Mouse (Mus musculus): ENCODE data around the gene Msi1. TPM values are rescaled to one million over a fixed set of nuclear protein-coding genes. Genes with fewer than 3 reads are reported as not detected.
A peak's percentile ranks its signal among the peaks of the same experiment; 100 is the strongest.

Msi1 gene
- polyA plus RNA-seq, 1 experiment from 2014 or later = 8.0 TPM

DNA sequence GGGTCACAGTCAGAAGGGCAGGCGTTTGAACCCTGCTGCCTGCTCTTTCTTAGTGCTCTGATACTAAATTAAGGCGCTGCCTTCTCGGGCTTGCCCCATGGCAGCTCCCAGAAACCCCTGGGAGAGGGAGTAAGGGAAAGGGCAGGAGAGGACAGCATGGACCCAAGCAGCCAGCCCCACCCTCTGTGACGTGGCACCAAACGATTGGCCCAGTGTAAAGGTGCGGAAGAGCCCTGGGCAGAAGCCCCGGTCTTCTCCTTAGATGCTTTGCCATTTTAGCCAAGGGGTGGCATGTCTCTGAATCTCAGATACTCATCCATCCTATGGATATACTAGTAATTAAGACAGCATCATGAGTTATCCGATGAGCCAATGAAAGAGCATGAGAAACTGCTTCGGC, 21.3 kb upstream of the Msi1 start:
- H3K9me3 ChIP-seq = no peaks in the 10 kb centered on the region
- H3K4me3 ChIP-seq (replicated peaks) = no peak overlapping the region
- H3K36me3 ChIP-seq = no peaks in the 10 kb centered on the region
- peaks cover 12% of the 10 kb centered on the region for H3K4me1 ChIP-seq
- ATAC-seq (ENCODE audit: insufficient read depth, low FRiP score, low read depth) = no peak
- H3K4me2 ChIP-seq = peak overlapping the region; percentile 14
- no peaks in the 10 kb centered on the region for H3K27me3 ChIP-seq (replicated peaks)
- 27% methylated on average over 9 of the region's 9 CpGs for WGBS
- H3K27ac ChIP-seq = no peak overlapping the region
- H3K9ac ChIP-seq = no peak overlapping the region

DNA sequence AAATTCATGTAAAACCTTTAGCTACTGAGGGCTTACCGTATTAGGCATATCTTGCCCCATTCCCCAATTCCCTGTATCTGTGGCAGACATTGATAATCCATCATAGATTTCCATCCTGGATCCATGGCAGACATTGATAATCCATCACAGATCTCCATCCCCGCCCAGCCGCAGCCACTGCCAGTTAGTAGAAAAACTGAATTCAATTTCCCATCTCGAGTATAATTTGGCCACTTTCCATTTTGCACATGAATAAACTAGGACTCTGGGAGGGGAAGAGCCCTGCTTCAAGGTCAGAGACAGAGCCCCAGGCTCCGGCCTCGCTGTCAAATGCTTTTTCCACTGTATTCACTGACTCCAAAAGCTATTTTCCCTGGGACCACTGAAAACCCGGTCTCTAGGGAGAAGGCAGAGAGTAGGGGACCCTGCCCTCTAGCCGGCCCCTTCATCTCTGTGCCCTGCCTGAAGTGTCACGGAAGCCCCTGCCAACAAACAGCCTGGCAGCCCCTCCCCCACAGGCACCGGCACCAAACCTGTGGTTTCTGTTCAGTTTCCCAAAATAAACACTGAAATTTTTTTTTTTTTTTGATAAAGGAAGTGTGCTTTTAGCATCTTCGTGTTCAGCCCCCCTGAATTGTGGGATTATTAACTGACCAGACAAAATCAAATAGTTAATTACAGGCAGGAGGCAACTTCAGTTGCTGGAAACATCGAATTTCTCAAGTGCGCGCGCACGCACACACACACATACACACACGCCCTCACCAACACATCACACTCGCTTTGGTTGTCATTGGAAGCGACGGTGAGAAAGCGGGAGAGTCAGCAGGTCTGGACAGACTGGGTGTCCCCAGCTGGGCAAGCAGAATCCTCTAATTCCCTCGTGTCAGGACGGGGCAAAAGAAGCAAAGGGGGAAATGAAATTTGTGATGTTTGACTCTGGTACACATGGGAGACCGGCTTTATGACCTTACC, 14.0 kb upstream of the Msi1 start:
- H3K36me3 ChIP-seq = no peaks in the 10 kb centered on the region
- H3K27me3 ChIP-seq (replicated peaks) = no peaks in the 10 kb centered on the region
- no peak overlapping the region for H3K27ac ChIP-seq
- H3K9ac ChIP-seq = no peak overlapping the region
- 47% methylated on average over 24 of the region's 24 CpGs for WGBS
- no peaks in the 10 kb centered on the region for H3K9me3 ChIP-seq
- ATAC-seq (ENCODE audit: insufficient read depth, low FRiP score, low read depth) = no peak
- H3K4me3 ChIP-seq (replicated peaks) = peak overlapping the region; percentile 12; the same call in 1 of the 2 replicates
- H3K4me1 ChIP-seq = no peaks in the 10 kb centered on the region
- H3K4me2 ChIP-seq = peak overlapping the region; percentile 37

DNA sequence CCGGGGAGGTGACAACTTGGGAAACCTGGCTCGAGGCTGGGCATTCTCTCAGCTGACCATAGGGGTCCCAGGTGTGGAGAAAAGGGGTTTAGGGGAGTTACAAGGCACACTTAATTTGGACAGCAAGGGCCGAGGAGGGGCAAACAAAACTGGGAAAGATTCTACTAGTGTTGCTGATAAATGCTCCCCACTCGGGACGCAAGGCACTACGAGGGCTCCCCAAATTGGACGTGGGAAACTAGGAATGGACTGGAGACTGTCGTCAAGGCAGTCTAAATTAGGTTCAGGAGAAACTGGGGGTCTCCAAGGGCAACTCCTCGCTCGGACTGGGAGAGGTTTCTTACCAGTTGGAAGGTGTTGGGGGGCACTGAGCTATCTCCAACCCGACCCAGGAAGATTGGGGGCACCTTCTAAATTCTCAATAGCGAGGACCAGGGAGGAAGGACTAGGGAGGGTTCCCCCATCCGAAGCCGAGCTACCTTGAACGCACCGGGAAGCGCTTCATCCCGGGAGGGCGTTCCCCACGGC, 504 bp upstream of the Msi1 start:
- no peaks in the 10 kb centered on the region for H3K9me3 ChIP-seq
- 3% methylated on average over 20 of the region's 20 CpGs for WGBS
- peak overlapping the region; percentile 91 for H3K4me2 ChIP-seq
- no peak overlapping the region for H3K27ac ChIP-seq
- H3K4me1 ChIP-seq = peaks cover 19% of the 10 kb centered on the region
- no peaks in the 10 kb centered on the region for H3K36me3 ChIP-seq
- peak overlapping the region; percentile 90 for H3K4me3 ChIP-seq (replicated peaks)
- no peaks in the 10 kb centered on the region; the same call in 1 of the 2 replicates for H3K27me3 ChIP-seq (replicated peaks)
- H3K9ac ChIP-seq = peak overlapping the region; percentile 91
- ATAC-seq (ENCODE audit: insufficient read depth, low FRiP score, low read depth) = no peak; the same call in 1 of the 2 replicates

DNA sequence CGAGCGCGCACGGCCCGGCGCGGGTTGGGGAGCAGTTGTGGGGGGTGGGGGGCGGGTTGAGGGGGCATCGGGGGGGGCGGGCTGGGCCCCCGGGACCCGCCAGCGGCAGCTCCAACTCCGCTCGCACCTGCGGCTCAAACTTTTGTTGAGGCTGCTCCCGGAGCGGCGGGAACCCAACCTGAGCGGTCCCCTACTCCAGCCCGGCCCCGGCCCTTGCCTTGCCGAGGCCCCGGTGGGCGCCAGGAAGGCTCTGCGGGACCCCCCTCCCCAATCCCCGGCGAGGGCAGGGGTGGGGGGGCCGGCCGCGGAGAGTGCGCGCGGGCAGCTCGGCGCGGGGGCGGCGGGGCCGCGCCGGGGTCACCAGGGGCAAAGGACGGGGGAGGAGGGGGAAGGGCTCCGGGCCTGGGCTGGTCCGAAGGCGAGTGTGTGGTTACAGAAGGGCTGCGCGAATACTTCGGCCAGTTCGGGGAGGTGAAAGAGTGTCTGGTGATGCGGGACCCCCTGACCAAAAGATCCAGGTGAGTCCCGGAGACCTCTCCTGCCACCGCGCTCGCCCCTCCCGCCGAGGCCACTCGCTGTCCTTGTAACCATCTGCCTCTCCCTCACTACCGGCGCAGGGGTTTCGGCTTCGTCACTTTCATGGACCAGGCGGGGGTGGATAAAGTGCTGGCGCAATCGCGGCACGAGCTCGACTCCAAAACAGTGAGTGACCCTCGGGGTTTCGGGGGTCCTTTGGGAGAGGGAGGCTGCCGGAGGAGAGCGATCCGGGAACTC, 975 bp downstream of the Msi1 start:
- Histone ChIP-seq H3K4me3 (replicated peaks) (peak overlapping the region; percentile 90), H3K9me3 (no peaks in the 10 kb centered on the region), H3K36me3 (no peaks in the 10 kb centered on the region), H3K27me3 (replicated peaks) (no peaks in the 10 kb centered on the region; the same call in 1 of the 2 replicates), H3K4me1 (peaks cover 28% of the 10 kb centered on the region), H3K27ac (peak overlapping the region; percentile 59), H3K9ac (peak overlapping the region; percentile 91), H3K4me2 (peak overlapping the region; percentile 91)
- no peak for ATAC-seq (ENCODE audit: insufficient read depth, low FRiP score, low read depth)
- WGBS = 2% methylated on average over 56 of the region's 73 CpGs

DNA sequence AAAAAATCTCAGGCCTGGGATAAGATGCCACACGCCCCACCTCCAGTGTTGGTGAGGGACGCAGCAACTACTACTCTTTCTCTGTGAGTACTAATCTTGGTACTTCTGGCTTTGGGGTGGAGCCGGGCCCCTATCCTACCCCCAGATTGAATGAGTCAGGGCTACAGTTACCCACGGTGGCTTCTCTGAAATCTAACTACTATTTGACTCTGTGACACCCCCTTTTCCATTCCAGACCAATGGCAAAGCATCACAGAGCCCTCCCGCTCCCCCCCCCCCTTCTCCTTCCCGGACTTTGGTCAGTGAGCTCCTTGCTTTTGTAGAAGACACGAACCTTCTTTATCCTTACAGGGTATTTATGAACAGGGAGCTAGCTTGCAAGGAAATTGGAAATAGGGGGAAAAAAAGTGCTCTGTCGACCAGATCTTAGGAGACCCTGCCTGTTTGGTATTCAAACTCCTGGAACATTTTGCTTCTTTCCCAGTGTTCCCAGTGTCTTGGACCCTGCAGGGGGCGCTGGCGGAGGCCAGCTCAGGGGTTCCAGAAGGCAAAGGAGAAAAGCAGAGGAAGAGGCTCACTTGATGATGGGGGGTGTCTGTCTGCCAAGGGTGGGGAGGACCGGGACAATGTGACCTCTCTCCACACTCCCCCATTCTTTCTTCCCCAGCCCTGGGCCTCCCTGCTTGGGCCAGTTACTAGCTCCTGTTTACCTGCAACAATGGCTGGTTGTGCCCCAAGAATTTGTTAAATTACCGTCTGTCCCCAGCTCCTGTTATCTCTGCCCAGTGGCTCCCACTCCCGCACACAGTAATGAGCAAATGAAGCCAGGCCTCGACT, 1.9 kb downstream of the Msi1 start:
- no peaks in the 10 kb centered on the region for H3K9me3 ChIP-seq
- H3K27me3 ChIP-seq (replicated peaks) = no peaks in the 10 kb centered on the region; the same call in 1 of the 2 replicates
- peak overlapping the region; percentile 59; the same call in 1 of the 2 replicates for H3K27ac ChIP-seq
- ATAC-seq (ENCODE audit: insufficient read depth, low FRiP score, low read depth) = no peak
- WGBS = 13% methylated on average over 14 of the region's 14 CpGs
- H3K9ac ChIP-seq = no peak overlapping the region; the same call in 1 of the 2 replicates
- H3K4me2 ChIP-seq = peak overlapping the region; percentile 91
- no peaks in the 10 kb centered on the region for H3K36me3 ChIP-seq
- peak overlapping the region; percentile 90 for H3K4me3 ChIP-seq (replicated peaks)
- H3K4me1 ChIP-seq = peaks cover 37% of the 10 kb centered on the region

DNA sequence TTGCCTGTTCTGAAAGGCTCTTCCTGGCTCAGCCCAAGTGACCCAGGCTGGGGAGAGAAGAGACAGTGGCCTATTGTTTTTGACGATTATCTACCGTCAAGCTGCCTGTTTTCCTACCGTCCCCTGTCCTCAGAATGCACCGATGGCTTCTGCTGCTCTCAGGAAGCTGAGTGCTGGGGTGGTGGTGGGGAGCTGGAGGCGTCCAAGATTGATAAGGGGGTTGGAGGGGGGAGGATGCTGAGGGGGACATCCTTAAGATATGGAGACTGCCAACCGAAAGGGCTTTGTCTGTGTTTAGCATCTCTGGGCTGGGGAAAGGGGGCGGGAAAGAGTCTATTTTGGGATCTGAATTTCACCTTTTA, 2.5 kb downstream of the Msi1 start:
- Histone ChIP-seq H3K27me3 (replicated peaks) (no peaks in the 10 kb centered on the region; the same call in 1 of the 2 replicates), H3K27ac (no peak overlapping the region), H3K4me2 (peak overlapping the region; percentile 91), H3K9ac (no peak overlapping the region), H3K4me1 (peaks cover 43% of the 10 kb centered on the region), H3K4me3 (replicated peaks) (no peak overlapping the region), H3K9me3 (no peaks in the 10 kb centered on the region), H3K36me3 (no peaks in the 10 kb centered on the region)
- 36% methylated on average over 7 of the region's 7 CpGs for WGBS
- ATAC-seq (ENCODE audit: insufficient read depth, low FRiP score, low read depth) = no peak

DNA sequence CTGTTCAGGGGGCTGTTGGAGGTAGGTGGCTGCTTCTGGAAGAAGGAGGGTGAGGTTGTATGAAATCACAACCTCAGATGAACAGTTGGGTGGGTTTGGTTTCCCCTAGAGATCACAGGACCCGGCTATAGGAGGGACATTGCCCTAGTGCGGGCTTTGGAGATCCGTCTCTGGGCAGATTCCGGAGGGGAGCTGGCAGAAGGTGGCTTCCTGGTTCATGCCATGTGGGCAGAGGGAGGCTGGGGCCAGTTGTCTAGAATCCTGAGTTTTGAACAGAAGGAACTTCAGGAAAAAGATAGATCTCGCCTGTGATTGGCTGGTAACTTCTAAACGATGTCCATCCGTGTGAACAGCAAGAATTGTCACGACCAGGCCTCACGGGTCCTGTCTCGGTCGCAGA, 3.0 kb downstream of the Msi1 start:
- Histone ChIP-seq H3K27ac (no peak overlapping the region), H3K9ac (no peak overlapping the region), H3K36me3 (no peaks in the 10 kb centered on the region), H3K4me1 (peaks cover 46% of the 10 kb centered on the region), H3K27me3 (replicated peaks) (no peaks in the 10 kb centered on the region; the same call in 1 of the 2 replicates), H3K9me3 (no peaks in the 10 kb centered on the region), H3K4me2 (0 out of 2 replicates have a peak overlapping the region, but pooled peaks have one; percentile 91), H3K4me3 (replicated peaks) (no peak overlapping the region)
- WGBS = 70% methylated on average over 11 of the region's 11 CpGs
- no peak for ATAC-seq (ENCODE audit: insufficient read depth, low FRiP score, low read depth)

DNA sequence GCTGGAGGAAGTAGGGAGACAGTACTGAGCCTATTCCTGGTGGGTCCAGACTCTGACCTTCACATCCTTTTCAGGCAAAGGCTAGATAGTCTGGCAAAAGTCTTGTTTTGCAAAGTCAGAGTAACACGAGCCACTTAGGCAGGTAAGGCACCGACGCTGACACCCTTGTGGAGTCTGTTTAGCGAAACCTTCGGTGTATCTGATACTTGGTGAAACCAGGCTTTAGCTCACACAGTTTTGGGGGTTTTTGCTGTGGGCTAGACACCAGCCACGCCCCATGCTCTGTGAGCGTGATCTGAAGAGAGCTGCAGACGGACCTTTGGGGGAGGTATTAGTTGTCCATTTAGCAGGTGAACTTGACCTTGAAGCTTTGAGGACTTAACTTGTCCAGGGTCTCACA, 3.8 kb downstream of the Msi1 start:
- Histone ChIP-seq H3K4me1 (peaks cover 46% of the 10 kb centered on the region), H3K36me3 (no peaks in the 10 kb centered on the region), H3K27ac (no peak overlapping the region), H3K9ac (no peak overlapping the region), H3K27me3 (replicated peaks) (no peaks in the 10 kb centered on the region; the same call in 1 of the 2 replicates), H3K4me3 (replicated peaks) (no peak overlapping the region), H3K9me3 (no peaks in the 10 kb centered on the region), H3K4me2 (no peak overlapping the region)
- WGBS = 82% methylated on average over 8 of the region's 8 CpGs
- no peak for ATAC-seq (ENCODE audit: insufficient read depth, low FRiP score, low read depth)

DNA sequence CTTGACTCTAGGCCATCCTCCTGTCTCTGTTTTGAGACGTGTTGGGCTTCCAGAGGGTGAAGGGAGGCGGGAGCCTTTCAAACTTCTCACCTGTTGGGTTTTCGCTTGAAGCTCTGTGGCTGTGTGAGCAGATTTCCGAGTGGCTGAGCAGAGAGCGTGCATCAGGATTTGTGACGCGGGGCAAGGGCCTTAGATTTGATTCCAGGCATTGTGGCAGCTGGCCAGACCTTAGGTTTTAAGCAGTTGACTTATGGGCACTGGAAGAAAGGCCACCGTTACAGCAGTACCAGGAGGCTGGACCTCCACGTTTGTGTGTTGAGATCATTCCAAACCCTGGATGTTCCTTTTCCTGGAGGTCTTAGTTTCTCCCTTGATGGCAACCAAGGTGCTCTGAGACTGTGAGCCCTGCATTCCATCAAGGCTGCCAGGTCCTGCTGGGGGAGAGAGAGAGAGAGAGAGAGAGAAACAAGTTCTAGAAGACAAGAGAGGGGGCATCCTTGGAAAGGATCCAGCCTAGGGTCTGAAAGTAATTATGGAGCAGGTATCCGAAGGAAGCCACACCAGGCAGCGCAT, 5.0 kb downstream of the Msi1 start:
- H3K27ac ChIP-seq = no peak overlapping the region
- H3K4me2 ChIP-seq = no peak overlapping the region
- H3K36me3 ChIP-seq = no peaks in the 10 kb centered on the region
- no peak for ATAC-seq (ENCODE audit: insufficient read depth, low FRiP score, low read depth)
- no peak overlapping the region for H3K9ac ChIP-seq
- 67% methylated on average over 11 of the region's 11 CpGs for WGBS
- H3K4me1 ChIP-seq = peaks cover 46% of the 10 kb centered on the region
- H3K9me3 ChIP-seq = no peaks in the 10 kb centered on the region
- H3K27me3 ChIP-seq (replicated peaks) = no peaks in the 10 kb centered on the region
- H3K4me3 ChIP-seq (replicated peaks) = no peak overlapping the region

DNA sequence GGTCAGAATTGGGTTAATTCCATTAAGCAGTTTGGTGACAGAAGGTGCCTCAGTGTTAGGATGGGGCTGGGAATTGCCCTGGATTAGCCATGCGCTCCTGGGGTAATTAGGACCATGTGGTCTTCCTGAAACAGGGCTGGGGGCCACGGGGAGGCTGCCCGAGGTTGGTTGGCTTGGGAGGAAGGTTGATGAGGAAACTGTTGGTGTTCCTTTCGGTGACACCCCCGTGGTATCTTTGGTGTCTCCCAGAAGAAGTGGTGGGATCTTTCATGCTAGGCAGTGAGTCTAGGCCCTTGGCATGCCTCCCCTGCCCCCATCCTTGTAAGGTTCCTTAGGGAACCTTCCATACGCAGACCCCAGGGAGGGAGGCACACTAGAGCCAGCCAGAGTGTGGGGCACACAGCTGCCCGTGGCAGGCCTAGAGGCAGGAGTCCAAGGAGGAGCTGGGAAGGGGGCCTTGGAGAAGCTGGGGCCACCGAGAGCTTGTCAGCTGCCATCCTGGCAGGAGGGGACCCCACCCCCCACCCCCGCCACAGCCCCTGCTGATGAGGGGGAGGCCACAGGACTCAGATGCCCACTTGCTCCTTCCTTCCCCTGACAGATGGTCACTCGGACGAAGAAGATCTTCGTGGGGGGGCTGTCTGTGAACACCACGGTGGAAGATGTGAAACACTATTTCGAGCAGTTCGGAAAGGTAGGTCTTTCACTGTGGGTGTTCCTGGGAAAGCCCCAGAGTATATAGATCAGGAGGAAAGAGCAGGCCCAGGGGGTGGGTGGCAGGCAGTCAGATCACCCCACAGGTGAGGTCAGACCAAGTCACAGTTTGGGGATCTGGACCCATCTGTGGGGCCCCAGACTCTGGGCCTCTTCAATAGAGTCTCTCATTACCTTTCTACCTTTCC, 5.7 kb downstream of the Msi1 start:
- Histone ChIP-seq H3K4me3 (replicated peaks) (no peak overlapping the region), H3K27me3 (replicated peaks) (no peaks in the 10 kb centered on the region), H3K4me2 (no peak overlapping the region), H3K4me1 (peaks cover 46% of the 10 kb centered on the region), H3K36me3 (no peaks in the 10 kb centered on the region), H3K9me3 (no peaks in the 10 kb centered on the region), H3K9ac (no peak overlapping the region; the same call in 1 of the 2 replicates), H3K27ac (peak overlapping the region; percentile 82)
- ATAC-seq (ENCODE audit: insufficient read depth, low FRiP score, low read depth) = no peak
- WGBS = 57% methylated on average over 15 of the region's 15 CpGs

Data from stomach, embryonic 15.5 days (tissue).